Mouse (Mus musculus) neural tube, embryonic 10.5 days (tissue): ENCODE data around the gene Gabpb1.
"Not testable (repeated sequence)": the region's sequence is repeated elsewhere in the genome, so short reads cannot be mapped to it uniquely, and the experiment has no call there.

Source experiments
- DNase-seq: peaks from one replicate; pipeline ENCODE4 v3.0.0-alpha.2; 2017; ENCODE audit warnings: low spot score; ENCODE audit errors: extremely low spot score

Gene Gabpb1

DNA sequence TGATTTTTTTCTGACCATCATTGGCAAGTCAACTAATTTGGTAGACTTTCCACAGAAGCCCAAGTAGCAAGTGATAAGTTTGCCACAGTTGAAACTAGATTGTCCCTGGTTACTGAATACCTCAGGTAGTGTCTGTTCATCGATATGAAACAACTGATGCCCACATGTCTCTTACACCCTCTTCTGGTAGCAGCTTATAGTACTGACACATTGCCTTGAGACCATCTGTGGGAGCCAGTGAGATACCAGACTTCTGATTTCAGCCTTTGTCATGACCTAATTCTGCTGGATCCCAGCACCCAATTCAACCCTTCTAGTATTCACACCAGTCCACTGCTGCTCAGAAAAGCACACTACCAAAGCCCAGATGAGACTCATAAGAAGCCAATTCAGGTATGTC is 31.4 kb downstream of the Gabpb1 start:
- DNase-seq: no peak

GRCm38 (mm10) chr2:126640298-126640697 is 35.8 kb downstream of the Gabpb1 start:
- no peak for DNase-seq

GRCm38 (mm10) chr2:126635939-126636823 is 40.0 kb downstream of the Gabpb1 start:
- DNase-seq: no peak

DNA sequence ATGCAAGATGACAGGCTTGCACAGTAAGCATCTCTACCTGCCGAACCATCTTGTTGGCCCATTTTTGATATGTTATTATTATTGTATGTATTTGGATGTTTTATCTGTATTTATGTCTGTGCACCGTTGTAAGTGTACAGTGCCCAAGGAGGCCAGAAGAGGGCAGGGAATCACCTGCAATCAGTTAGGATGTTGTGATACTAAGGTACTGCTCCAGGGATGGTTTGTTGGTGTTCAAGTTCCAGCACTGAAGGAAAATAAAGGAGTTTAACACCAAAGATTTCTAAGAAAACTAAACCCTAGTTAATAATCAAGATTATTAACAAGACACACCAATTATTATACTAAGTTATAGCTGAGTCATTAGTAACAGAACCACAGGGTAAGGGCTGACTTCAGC is 43.0 kb downstream of the Gabpb1 start:
- DNase-seq: no peak

DNA sequence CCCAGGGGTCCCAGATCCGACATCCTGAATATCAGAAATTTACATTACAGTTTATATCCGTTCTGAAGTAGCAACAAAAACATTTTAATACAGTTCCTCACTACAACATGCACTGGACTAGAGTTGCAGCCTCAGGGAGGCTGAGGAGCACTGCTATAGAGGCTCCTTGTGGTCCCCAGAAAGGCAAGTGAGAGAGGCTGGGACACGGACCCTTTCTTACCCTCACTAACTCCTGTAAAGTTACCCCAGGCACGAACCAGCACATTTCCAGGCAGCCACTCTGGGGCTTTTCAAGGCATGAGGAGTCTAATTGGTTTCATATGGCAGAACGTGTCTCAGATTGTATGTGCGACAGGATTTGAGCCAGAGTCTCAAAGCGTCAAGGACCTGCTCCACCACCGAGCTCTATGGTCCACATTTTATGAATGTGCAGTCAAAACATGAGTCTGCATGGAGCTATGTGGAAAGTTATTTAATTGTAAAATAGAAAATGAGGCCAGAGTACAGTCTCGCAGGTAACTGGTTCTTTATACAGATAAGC is 47.6 kb downstream of the Gabpb1 start:
- no peak for DNase-seq

DNA sequence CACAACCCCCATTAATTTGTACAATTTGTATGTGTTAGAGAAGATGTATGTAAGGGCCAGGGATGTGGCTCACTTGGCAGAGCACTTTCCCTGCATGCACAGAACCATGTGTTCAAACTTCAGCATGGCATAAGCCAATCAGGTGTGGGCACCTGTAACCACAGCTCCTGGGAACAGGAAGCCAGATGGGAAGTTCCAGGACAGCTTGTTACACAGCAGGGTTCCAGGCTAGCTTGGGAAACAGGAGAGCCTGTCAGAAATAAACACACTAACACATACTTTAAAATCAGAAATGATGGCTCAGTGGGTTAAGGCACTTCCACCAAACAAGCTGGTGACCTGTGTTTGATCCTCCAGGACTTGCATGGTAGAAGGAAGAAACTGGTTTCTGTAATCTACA is 53.0 kb downstream of the Gabpb1 start:
- no peak for DNase-seq

DNA sequence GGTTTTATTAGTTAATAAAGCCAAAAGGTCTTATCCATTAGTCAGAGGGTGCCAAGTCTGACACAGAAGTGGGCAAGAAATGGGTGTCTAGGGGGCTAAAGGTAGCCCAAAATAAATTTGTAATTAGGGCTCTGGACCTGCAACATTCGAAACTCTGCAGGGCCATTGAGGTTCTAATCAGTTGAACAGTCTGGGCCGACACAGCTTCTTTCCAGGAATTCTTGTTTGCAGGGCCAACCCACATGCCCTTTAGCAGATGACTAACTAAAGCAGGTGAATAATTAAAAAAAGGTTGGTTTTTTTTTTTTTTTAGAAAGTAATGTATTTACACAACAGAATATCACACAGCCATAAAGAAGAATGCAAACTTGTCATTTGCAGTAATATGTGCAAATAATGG is 53.7 kb downstream of the Gabpb1 start:
- DNase-seq: no peak

DNA sequence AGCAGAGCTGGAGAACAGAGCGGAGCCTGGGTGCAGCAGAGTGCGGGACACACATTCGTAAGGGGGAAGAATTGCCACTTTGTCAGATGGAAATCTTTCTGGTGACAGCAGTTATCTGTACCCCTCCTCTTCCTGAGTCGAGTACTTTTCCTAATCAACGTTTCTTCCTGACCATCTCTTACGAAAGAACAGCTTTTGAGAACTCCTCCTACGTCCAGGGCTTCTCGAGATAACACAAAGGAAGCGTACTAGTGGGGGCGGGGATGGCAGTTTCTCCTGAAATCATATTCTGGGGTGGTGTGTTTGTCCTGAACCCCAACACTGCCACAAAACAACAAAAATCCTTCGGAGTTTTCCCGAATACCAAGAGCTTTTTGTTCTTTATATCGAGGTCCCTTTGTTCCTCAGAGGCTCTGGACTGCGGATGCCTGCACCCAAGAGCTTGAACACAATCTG is 56.9 kb downstream of the Gabpb1 start, which contains the start of gene Hdc:
Hdc (minus strand) TSS at position 51 of the 456 bp plus-strand sequence.
- DNase-seq: no peak

- no peak for DNase-seq
These were observed 57.5 kb downstream of the Gabpb1 start for GRCm38 (mm10) chr2:126618470-126619179.

DNA sequence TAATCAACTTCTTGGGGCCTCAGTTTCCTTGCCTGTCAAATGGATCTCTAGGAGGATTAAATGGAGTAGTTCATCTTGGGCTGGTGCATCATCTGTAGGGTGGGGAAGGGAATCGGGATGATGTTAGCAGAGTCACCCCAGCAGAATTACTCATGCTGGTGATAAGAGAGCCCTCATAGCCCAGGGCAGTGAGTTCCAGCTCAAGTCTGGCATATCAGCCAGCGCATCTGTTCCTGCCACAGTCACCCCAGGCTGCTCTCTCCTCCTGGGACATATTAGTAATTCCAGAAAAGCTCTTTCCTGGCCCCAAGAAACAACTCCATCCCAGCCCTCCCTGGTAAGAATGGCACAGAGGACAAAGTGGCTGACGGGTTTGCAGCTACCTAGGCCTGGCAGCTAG is 60.8 kb downstream of the Gabpb1 start:
- no peak for DNase-seq

DNA sequence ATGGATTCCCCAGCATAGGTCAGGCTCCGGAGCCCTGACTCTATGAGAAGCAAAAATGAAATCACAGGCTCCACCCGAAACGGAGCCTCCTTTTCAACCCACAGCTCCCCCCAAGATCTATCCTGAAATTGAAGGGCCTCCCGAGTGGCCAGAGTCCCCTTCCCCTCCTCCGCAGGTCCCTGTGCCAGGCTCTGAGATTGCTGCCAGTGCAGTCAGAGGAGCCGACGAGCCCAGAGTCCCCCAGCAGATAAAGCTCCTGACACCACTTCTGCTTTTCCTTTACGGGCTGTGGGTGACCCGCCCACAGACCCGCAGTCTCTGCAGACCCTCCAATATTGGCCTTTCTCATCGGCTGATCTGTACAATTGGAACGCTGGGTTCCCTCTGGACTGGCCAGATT is 66.5 kb downstream of the Gabpb1 start:
- not testable (repeated sequence) for DNase-seq

- no peak for DNase-seq
These were observed 68.5 kb downstream of the Gabpb1 start for GRCm38 (mm10) chr2:126607553-126608203.

DNA sequence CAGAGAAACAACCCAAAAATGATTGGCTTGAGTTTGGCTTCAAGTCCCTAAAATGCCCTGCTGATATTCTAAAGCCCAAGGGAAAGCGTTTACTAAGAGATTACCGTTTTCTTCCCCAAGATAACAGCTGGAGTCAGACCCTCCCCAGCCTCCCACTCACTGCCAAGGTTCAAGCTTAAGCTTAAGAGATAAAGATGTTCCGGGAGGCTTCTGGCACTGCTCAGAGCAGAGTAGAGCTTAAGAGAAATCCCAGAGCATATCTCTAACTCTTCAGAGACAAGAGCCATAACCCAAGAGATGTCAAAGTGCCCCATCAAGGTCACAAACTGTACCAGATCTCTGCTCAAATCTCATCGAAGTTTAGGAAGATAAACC is 69.5 kb downstream of the Gabpb1 start:
- DNase-seq: no peak

DNA sequence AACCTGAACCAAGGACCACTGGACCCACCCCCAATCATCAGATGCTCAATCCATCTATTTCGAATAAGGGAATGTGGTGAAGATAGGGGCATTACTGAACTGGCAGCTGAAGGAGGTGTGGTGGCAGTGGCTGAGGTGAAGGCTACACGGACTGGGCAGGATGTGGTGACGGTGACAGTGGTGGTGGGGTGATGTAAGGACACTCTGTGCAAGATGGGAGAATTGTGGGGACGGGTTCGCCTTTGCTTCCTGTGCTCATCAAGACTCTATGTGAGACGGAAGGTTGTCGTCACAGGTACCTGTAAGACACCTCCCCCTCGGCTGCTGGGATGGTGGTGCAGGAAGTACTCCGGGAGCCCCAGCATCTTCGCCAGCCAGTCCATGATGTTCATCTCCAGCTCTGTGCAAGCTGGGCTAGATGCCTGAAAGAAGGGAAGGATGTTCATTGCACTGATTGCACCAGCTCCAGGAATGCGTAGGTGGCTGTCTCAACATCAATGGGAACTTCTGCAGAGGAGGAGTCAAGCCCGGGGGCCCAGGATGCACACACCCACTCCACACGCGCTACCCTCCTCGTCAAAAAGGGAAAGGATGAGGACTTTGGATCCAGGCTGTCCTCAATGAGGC is 70.0 kb downstream of the Gabpb1 start:
- no peak for DNase-seq

- no peak for DNase-seq
These were observed 74.1 kb downstream of the Gabpb1 start for GRCm38 (mm10) chr2:126601918-126602600.

DNA sequence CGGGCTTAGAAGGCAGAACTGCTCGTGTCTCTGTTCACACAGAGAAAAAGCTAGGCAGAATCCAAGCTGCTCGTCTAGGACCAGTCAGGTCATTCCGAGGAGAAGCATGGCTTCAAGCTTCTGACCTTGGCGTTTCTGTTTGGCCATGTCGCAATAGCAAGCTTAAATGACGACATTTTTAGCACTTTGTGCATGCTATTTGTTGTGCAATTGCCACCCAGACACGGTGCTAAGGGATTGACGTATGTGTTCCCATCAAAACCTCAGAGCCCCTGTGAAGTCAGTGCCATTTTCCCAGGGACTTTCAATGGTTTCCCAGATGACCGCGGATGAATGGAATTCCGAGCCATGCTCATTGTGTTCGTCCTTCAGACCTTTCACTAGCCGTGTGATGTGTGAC is 75.6 kb downstream of the Gabpb1 start:
- DNase-seq: no peak

DNA sequence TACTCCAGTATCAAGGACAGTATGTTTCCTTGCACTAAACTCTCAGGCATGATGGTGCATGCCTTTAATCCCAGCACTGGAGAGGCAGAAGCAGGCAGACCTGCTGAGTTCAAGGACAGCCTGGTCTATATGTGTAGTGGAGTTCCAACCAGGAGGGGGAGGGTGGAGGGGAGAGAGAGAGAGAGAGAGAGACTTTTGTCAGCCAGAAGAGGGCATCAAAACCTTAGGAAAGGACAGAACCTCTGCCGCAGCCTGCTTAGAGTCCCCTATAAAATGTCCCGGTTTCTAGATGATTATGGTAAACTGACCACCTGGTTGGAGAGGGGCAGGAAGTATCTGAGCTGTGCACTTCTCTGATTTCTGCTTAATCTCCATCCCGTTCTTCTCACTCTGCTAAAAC is 77.1 kb downstream of the Gabpb1 start:
- DNase-seq: no peak

DNA sequence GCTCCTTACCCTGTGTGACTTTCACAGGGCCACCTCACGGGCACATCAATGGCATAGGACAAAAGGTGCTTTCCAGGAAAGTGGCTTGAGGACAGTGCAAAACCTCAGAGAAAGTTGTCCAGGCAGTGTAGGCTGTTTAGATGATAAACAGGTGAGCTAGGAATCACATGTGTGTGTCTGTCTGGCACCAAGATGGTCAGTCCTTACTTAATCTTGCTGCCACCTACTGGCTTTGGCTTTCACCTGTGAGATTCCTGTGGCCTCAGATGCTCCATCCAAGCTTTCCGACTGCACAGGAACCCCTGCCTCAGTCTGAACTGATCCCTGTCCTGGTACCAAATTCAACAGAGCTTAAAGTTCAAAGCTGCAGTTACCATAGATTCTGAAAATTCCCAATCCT is 77.8 kb downstream of the Gabpb1 start:
- no peak for DNase-seq

DNA sequence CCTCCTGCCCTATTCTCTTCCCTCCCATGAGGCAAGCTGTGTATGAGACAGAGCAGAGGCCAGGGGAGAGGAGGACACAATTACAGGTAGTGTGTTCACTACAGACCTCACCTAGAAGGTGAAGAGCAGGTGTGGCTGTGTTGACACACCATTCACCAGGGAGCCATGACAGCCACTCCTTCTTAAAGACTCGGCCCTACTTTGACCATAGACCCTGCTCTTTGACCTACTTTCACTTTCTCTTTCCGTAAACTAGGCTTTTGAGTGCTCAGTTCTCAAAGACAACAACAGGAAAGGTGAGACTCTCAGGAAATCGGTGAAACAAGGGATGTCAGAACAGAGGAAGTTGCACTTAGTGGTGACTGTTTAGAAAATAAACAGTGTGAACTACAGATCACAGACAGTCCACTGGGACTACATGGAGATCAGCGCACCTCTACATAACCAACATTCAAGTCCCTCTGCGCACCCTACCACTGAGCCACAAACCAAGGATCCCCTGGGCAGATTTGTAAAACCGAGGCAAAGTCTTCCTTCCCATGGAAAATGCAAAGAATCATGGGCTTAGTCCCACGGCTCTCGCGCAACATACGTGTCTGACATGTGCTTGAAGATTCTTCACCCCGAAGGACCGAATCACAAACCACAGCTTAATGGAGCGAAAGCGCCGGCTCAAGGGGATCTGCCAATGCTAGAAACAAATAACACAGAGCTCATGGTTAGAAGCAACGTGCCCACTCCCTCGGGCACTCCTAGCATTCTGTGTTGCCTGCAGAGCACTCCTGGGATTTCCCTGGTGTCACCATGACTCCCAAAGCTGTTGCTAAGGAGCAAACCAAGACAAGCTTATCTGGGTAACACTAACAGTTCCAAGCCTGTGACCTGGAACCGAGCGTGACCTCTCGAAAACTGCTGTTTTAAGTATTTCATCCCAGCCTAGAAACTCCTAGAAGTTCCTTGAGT is 78.6 kb downstream of the Gabpb1 start:
- no peak for DNase-seq
